10 mouse cellular contexts compared by ENCODE assay signal in the genomic region with DNA sequence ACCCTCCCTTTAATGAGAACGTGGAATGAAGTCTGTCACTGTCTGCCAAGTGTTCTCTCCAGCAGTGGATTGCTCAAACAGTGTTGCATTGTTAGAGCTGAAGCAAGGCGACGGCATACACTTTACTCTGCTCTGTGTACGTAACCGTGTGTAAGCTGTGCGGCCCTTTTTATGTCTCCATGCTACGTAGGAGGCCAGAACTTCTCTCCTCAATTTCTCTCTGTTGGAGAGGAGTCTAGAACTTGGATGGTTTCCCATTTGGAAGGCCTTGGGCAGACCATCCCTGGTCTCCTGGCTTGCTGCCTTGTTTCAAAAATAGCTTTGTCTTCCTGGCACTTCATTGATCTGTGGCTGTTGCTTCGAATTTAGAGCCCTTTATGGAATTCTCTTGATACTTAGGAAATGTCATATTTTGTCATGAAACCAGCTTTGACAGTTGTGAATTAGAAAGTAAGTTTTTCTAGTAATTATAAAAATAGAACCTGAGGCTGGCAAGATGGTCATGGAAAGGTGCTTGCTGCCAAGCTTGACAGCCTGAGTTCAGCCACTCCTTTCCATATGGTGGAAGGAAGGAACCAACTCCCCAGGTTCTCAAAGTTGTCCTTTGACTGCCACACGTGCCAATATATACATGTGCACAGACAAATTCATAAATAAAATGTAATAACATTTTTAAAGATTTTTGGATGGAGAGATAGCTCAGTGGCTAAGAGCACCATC. TPM values are rescaled to one million over a fixed set of nuclear protein-coding genes. Genes with fewer than 3 reads are reported as not detected.
DNase-seq lines count a peak whose midpoint lies in the region; ATAC-seq and TF ChIP-seq lines count a peak whose summit lies in the region.
"Had no signal": no experiment of that assay in that cellular context is flagged by ENCODE, and none has a peak within 500 bp of the region (broad histone marks: within the 10 kb centered on the region; RNA-seq: fewer than 3 reads in every experiment).

No protein-coding gene starts in this region.

- no peaks in the 10 kb centered on the region for H3K4me1 ChIP-seq in forebrain, embryonic 14.5 days (ENCODE audit: control insufficient read depth, insufficient read depth, low read length)
- H3K4me1 ChIP-seq in forebrain, embryonic 16.5 days (replicated peaks; ENCODE audit: control insufficient read depth, insufficient read depth, low read length), result peaks cover 9% of the 10 kb centered on the region
- H3K4me1 ChIP-seq in liver, adult 2 months (ENCODE audit: control insufficient read depth, insufficient read depth, low read length), result peaks cover 37% of the 10 kb centered on the region
- H3K4me1 ChIP-seq in liver, embryonic 11.5 days (replicated peaks; ENCODE audit: control insufficient read depth, insufficient read depth, low read length), result peaks cover 13% of the 10 kb centered on the region
- H3K4me1 ChIP-seq in lung, postnatal 0 days (ENCODE audit: insufficient read depth, low read depth, low read length), result peaks cover 17% of the 10 kb centered on the region; the same call in 1 of the 2 replicates
- H3K4me1 ChIP-seq: embryonic facial prominence, embryonic 13.5 days had no signal

- no peaks in the 10 kb centered on the region for H3K36me3 ChIP-seq in forebrain, embryonic 14.5 days (ENCODE audit: control insufficient read depth, insufficient read depth, low read length)
- H3K36me3 ChIP-seq in forebrain, embryonic 16.5 days (ENCODE audit: control insufficient read depth, insufficient read depth), result no peaks in the 10 kb centered on the region
- H3K36me3 ChIP-seq in liver, adult 2 months (ENCODE audit: control insufficient read depth, insufficient read depth, low read length), result no peaks in the 10 kb centered on the region
- no peaks in the 10 kb centered on the region for H3K36me3 ChIP-seq in liver, embryonic 11.5 days (ENCODE audit: control insufficient read depth, insufficient read depth, low read length)
- H3K36me3 ChIP-seq in lung, postnatal 0 days (ENCODE audit: insufficient read depth, low read length), result no peaks in the 10 kb centered on the region
- H3K36me3 ChIP-seq: embryonic facial prominence, embryonic 13.5 days had no signal

- no peak overlapping the region for H3K4me3 ChIP-seq in forebrain, embryonic 14.5 days (ENCODE audit: low read depth, low read length)
- H3K4me3 ChIP-seq in forebrain, embryonic 16.5 days (replicated peaks; ENCODE audit: low read length), result no peak overlapping the region
- no peak overlapping the region for H3K4me3 ChIP-seq in liver, adult 2 months (ENCODE audit: insufficient read depth, low read depth, low read length)
- H3K4me3 ChIP-seq in liver, embryonic 11.5 days (ENCODE audit: low read depth, low read length), result no peak overlapping the region
- H3K4me3 ChIP-seq in lung, postnatal 0 days (ENCODE audit: low read depth, low read length), result no peak overlapping the region
- H3K4me3 ChIP-seq: embryonic facial prominence, embryonic 13.5 days had no signal

- H3K9ac ChIP-seq in forebrain, embryonic 14.5 days (ENCODE audit: low read length), result no peak overlapping the region
- H3K9ac ChIP-seq in forebrain, embryonic 16.5 days (replicated peaks; ENCODE audit: low read depth, low read length), result no peak overlapping the region
- H3K9ac ChIP-seq in liver, adult 2 months (ENCODE audit: low read depth, low read length), result no peak overlapping the region
- H3K9ac ChIP-seq in liver, embryonic 11.5 days (ENCODE audit: low read depth, low read length), result no peak overlapping the region
- no peak overlapping the region for H3K9ac ChIP-seq in lung, postnatal 0 days (replicated peaks; ENCODE audit: low read depth)
- H3K9ac ChIP-seq: embryonic facial prominence, embryonic 13.5 days had no signal

- peak; percentile 30; the same call in 1 of the 2 replicates for TF ChIP-seq EP300 in lung, postnatal 0 days (IDR thresholded peaks at IDR 0.05)

- DNase-seq in forebrain, embryonic 14.5 days (ENCODE audit: low spot score), result peak; percentile 16
- DNase-seq in liver, adult 2 months (ENCODE audit: extremely low read depth, low read depth, low spot score), result peak; percentile 86
- no peak for DNase-seq in liver, embryonic 11.5 days (ENCODE audit: low spot score)
- peak; percentile 79 to 80 for DNase-seq in cerebellum, adult 18-20 months
- peak; percentile 76 for DNase-seq in lung, postnatal 0 days (ENCODE audit: low spot score)
- DNase-seq in c-Kit-positive CD71-positive TER-119-positive erythroid progenitor cells, embryonic 14.5 days (ENCODE audit: low spot score), result no peak
- no peak for DNase-seq in spleen, postnatal 4 days (ENCODE audit: low spot score in 2 of 2)

- no peak overlapping the region for H3K27ac ChIP-seq in forebrain, embryonic 14.5 days (ENCODE audit: low read depth, low read length)
- no peak overlapping the region for H3K27ac ChIP-seq in forebrain, embryonic 16.5 days (ENCODE audit: low read length)
- H3K27ac ChIP-seq in liver, adult 2 months (replicated peaks; ENCODE audit: insufficient read depth, low read depth, low read length), result peak overlapping the region; percentile 47
- no peak overlapping the region for H3K27ac ChIP-seq in liver, embryonic 11.5 days (ENCODE audit: low read depth, low read length)
- no peak overlapping the region for H3K27ac ChIP-seq in lung, postnatal 0 days (ENCODE audit: low read length)
- H3K27ac ChIP-seq: embryonic facial prominence, embryonic 13.5 days; macrophage had no signal

- no peaks in the 10 kb centered on the region for H3K9me3 ChIP-seq in forebrain, embryonic 14.5 days (replicated peaks; ENCODE audit: control insufficient read depth, low read length)
- H3K9me3 ChIP-seq in forebrain, embryonic 16.5 days (ENCODE audit: control insufficient read depth, low read length), result no peaks in the 10 kb centered on the region
- no peaks in the 10 kb centered on the region for H3K9me3 ChIP-seq in liver, embryonic 11.5 days (ENCODE audit: control insufficient read depth, low read length)
- no peaks in the 10 kb centered on the region for H3K9me3 ChIP-seq in lung, postnatal 0 days (ENCODE audit: low read length)
- H3K9me3 ChIP-seq: embryonic facial prominence, embryonic 13.5 days had no signal

- no peak for ATAC-seq in forebrain, embryonic 14.5 days
- ATAC-seq in forebrain, embryonic 16.5 days, result no peak; the same call in 1 of the 2 replicates
- no peak for ATAC-seq in liver, embryonic 11.5 days (replicated peaks; ENCODE audit: low FRiP score)
- peak; percentile 71 for ATAC-seq in lung, postnatal 0 days

- no peaks in the 10 kb centered on the region for H3K27me3 ChIP-seq in forebrain, embryonic 14.5 days (replicated peaks; ENCODE audit: control insufficient read depth, insufficient read depth, low read length)
- no peaks in the 10 kb centered on the region for H3K27me3 ChIP-seq in forebrain, embryonic 16.5 days (replicated peaks; ENCODE audit: control insufficient read depth, insufficient read depth, low read length)
- H3K27me3 ChIP-seq in liver, adult 2 months (ENCODE audit: control insufficient read depth, insufficient read depth, low read length), result no peaks in the 10 kb centered on the region
- H3K27me3 ChIP-seq in liver, embryonic 11.5 days (replicated peaks; ENCODE audit: control insufficient read depth, insufficient read depth, low read length), result no peaks in the 10 kb centered on the region
- H3K27me3 ChIP-seq in lung, postnatal 0 days (replicated peaks; ENCODE audit: insufficient read depth, low read length), result no peaks in the 10 kb centered on the region
- H3K27me3 ChIP-seq: embryonic facial prominence, embryonic 13.5 days had no signal

- TF ChIP-seq CTCF in liver, adult 2 months (IDR thresholded peaks at IDR 0.05; ENCODE audit: low read depth, low read length), result no peak
- no peak for TF ChIP-seq CTCF in lung, postnatal 0 days (IDR thresholded peaks at IDR 0.05)

- peaks cover 14% of the 10 kb centered on the region; the same call in 1 of the 2 replicates for H3K79me2 ChIP-seq in liver, adult 2 months (ENCODE audit: control insufficient read depth, insufficient read depth, low read length)

- TF ChIP-seq POLR2A in liver, adult 2 months (IDR thresholded peaks at IDR 0.05; ENCODE audit: extremely low read depth, insufficient read depth, low read length), result no peak

- no peak overlapping the region for H3K4me2 ChIP-seq in forebrain, embryonic 14.5 days (ENCODE audit: low read length)
- H3K4me2 ChIP-seq in forebrain, embryonic 16.5 days (ENCODE audit: low read length), result no peak overlapping the region
- no peak overlapping the region for H3K4me2 ChIP-seq in liver, embryonic 11.5 days
- H3K4me2 ChIP-seq in lung, postnatal 0 days (replicated peaks; ENCODE audit: low read depth, low read length), result no peak overlapping the region
- H3K4me2 ChIP-seq: embryonic facial prominence, embryonic 13.5 days had no signal

- WGBS in forebrain, embryonic 14.5 days, result 56% methylated on average over 9 of the region's 9 CpGs
- 56% methylated on average over 9 of the region's 9 CpGs for WGBS in forebrain, embryonic 16.5 days
- WGBS in liver, adult 2 months, result 21% methylated on average over 9 of the region's 9 CpGs
- 75% methylated on average over 9 of the region's 9 CpGs for WGBS in liver, embryonic 11.5 days
- 28% methylated on average over 9 of the region's 9 CpGs for WGBS in lung, postnatal 0 days

RNA-seq across cellular contexts. Expression of gene Inpp4a, which starts 47.9 kb away (rescaled TPM):
- polyA plus RNA-seq in forebrain, embryonic 14.5 days (2014; fragmentation: Nextera tagmentation; extraction: Ambion mirVana), result 39.6 and 48.2 TPM in 2 replicates
- polyA plus RNA-seq in forebrain, embryonic 16.5 days (2015; fragmentation: Nextera tagmentation; extraction: Ambion mirVana), result 57.5 and 65.2 TPM in 2 replicates
- total RNA-seq in liver, adult 2 months (2014; rRNA removed), result 12.4 and 19.2 TPM in 2 replicates
- polyA plus RNA-seq in liver, adult 2 months (2012; rRNA removed), result 8.1 and 8.2 TPM in 2 replicates
- polyA plus RNA-seq in liver, embryonic 11.5 days (2014; fragmentation: Nextera tagmentation; extraction: Ambion mirVana), result 6.0 and 6.8 TPM in 2 replicates
- polyA plus RNA-seq in lung, postnatal 0 days (2015; fragmentation: Nextera tagmentation; extraction: Ambion mirVana), result 15.8 and 17.8 TPM in 2 replicates

Comparison
In these comparisons a context has a peak if more than half of its experiments do, and no peak if none do; other contexts are left out.
1. DNase-seq: peak in forebrain, embryonic 14.5 days (single experiment), liver, adult 2 months (single experiment), cerebellum, adult 18-20 months (2 of 2) and lung, postnatal 0 days (single experiment); none in liver, embryonic 11.5 days (single experiment), c-Kit-positive CD71-positive TER-119-positive erythroid progenitor cells, embryonic 14.5 days (single experiment) and spleen, postnatal 4 days (0 of 2).